Mouse (Mus musculus) heart, postnatal 0 days (tissue): ENCODE results near the gene B830017H08Rik.

Source experiments
- CTCF ChIP-seq: IDR thresholded peaks from 2 replicates; pipeline ENCODE4 v1.5.1; 2016; ENCODE audit warnings: antibody characterized with exemption, control low read depth, low read depth
- EP300 ChIP-seq: IDR thresholded peaks from 2 replicates; pipeline ENCODE4 v1.6.1; 2016; ENCODE audit warnings: antibody characterized with exemption, low read depth

DNA sequence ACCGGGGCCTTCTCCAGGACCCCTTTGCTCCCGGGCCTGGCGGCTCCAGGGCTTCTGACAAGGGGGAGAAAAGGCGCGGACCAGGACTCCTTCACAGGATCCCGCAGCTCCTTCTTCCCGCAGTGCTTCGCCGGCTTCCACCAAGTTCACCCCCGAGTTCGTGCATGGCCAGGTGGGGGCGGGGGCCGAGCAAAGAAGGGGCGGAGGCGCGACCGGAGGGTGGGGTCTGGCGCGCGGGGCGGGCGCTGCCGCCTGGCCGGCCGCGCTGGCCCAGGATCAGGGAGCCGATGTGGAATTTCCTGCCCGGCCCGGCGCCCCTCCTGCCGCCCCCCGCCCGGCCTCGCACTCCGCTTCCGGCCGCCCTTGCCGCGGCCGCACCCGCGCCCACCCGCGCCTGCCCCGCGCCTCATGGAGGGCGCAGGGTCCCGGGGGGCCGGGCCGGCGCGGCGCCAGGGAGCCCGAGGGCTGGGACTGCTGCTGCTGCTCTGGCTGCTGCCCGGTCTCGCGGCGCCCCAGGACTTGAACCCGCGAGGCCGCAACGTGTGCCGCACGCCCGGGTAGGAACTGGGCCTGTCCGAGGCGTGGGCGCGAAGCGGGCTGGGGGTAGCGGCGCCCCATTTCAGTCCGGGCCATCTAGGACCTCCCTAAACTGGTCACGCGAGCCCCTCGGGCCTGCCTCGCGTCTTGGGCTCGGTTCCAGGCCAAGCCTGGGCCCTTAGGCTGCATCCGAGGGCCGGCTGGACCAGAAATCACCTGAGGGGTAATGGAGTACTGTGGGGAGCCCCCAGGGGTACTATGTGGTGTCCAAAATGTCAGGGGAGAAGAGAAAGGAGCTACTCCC, 35.7 kb upstream of the B830017H08Rik start, which contains the start of gene Scarf2:
- TF ChIP-seq CTCF (no peak), EP300 (no peak)
